Mouse (Mus musculus) induced T-regulatory cell, adult 2 months (primary cell): ENCODE results near the gene Arhgap15.
"Not testable (repeated sequence)": the region's sequence is repeated elsewhere in the genome, so short reads cannot be mapped to it uniquely, and the experiment has no call there.

Source experiments
- DNase-seq: peaks from one replicate; pipeline ENCODE4 v3.0.0-alpha.2; 2012; ENCODE audit warnings: low read depth

Arhgap15 gene

GRCm38 (mm10) chr2:43748287-43748983 lies at the start of gene Arhgap15:
Gene Arhgap15, plus strand, starts transcription at chr2:43748824.
- peak; percentile 91 for DNase-seq

- no peak for DNase-seq
These were observed 35.9 kb upstream of the Arhgap15 start for GRCm38 (mm10) chr2:43712611-43713138.

- DNase-seq = peak; percentile 93
These were observed 26.0 kb upstream of the Arhgap15 start for GRCm38 (mm10) chr2:43722446-43723103.

- DNase-seq = no peak
These were observed 25.5 kb upstream of the Arhgap15 start for GRCm38 (mm10) chr2:43723104-43723541.

GRCm38 (mm10) chr2:43727181-43727580 lies 21.4 kb upstream of the Arhgap15 start:
- no peak for DNase-seq

GRCm38 (mm10) chr2:43727693-43728092 lies 20.9 kb upstream of the Arhgap15 start:
- DNase-seq = peak; percentile 93

- no peak for DNase-seq
These were observed 19.8 kb upstream of the Arhgap15 start for GRCm38 (mm10) chr2:43728831-43729230.

- peak; percentile 47 for DNase-seq
These were observed 16.2 kb upstream of the Arhgap15 start for GRCm38 (mm10) chr2:43732396-43732795.

- DNase-seq = not testable (repeated sequence)
These were observed 13.6 kb upstream of the Arhgap15 start for GRCm38 (mm10) chr2:43735071-43735470.

- peak; percentile 87 for DNase-seq
These were observed 11.1 kb upstream of the Arhgap15 start for GRCm38 (mm10) chr2:43737546-43737945.

GRCm38 (mm10) chr2:43738562-43739112 lies 10.0 kb upstream of the Arhgap15 start:
- peak; percentile 86 for DNase-seq

GRCm38 (mm10) chr2:43739190-43739818 lies 9.3 kb upstream of the Arhgap15 start:
- DNase-seq = peak; percentile 73

- DNase-seq = no peak
These were observed 697 bp downstream of the Arhgap15 start for GRCm38 (mm10) chr2:43749321-43749720.

GRCm38 (mm10) chr2:43755899-43756298 lies 7.3 kb downstream of the Arhgap15 start:
- no peak for DNase-seq

- peak; percentile 62 for DNase-seq
These were observed 8.0 kb downstream of the Arhgap15 start for GRCm38 (mm10) chr2:43756626-43757025.

GRCm38 (mm10) chr2:43761735-43762134 lies 13.1 kb downstream of the Arhgap15 start:
- DNase-seq = no peak

- DNase-seq = no peak
These were observed 14.7 kb downstream of the Arhgap15 start for GRCm38 (mm10) chr2:43763279-43763678.

GRCm38 (mm10) chr2:43764456-43764855 lies 15.8 kb downstream of the Arhgap15 start:
- no peak for DNase-seq

GRCm38 (mm10) chr2:43766200-43766599 lies 17.6 kb downstream of the Arhgap15 start:
- no peak for DNase-seq

- no peak for DNase-seq
These were observed 21.4 kb downstream of the Arhgap15 start for GRCm38 (mm10) chr2:43769850-43770570.

GRCm38 (mm10) chr2:43772640-43773039 lies 24.0 kb downstream of the Arhgap15 start:
- DNase-seq = peak; percentile 78

- DNase-seq = no peak
These were observed 33.5 kb downstream of the Arhgap15 start for GRCm38 (mm10) chr2:43782157-43782556.
